Mouse (Mus musculus): Measurements from ENCODE around the gene Rab5if. TPM values are rescaled to one million over a fixed set of nuclear protein-coding genes. Genes with fewer than 3 reads are reported as not detected.
A peak's percentile ranks its signal among the peaks of the same experiment; 100 is the strongest.
"Not testable (repeated sequence)": the region's sequence is repeated elsewhere in the genome, so short reads cannot be mapped to it uniquely, and the experiment has no call there.

Gene Rab5if
- polyA plus RNA-seq, 1 experiment from 2014 or later, result 131 TPM

DNA sequence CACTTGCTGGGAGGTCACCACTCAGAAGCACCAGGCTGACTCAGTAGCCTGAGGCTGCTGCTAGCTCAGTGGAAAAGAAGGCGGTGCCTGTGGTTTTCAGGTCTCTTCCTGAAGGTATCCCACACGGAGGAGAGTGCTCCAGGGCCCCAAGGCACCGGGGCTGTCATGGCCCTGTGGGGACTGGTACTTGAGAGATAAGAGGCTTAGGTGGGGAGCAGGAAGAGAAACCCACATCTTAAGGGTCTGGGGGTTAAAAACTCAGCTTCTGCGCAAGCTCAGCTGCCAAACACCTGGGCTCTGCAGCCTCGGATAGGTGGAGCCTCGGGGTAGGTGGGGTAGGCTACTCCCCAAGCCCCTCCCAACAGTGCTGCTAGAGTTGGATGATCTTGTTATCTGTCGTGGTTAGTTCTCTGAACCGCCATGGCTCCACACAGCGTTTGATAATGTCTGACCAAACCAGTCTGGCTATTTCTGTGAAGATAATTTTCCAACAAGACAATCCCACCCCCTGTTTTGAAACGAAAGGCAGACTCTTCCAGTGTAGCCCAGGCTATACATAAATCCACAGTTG, 19.6 kb downstream of the Rab5if start:
- H3K9me3 ChIP-seq (ENCODE audit: control insufficient read depth, low read length), result no peaks in the 10 kb centered on the region
- no peaks in the 10 kb centered on the region for H3K4me1 ChIP-seq (replicated peaks; ENCODE audit: control insufficient read depth, insufficient read depth, low read length)
- H3K27me3 ChIP-seq (replicated peaks; ENCODE audit: control insufficient read depth, insufficient read depth, low read length), result no peaks in the 10 kb centered on the region
- ATAC-seq, result no peak
- 51% methylated on average over 10 of the region's 10 CpGs for WGBS
- H3K9ac ChIP-seq (replicated peaks; ENCODE audit: low read depth, low read length), result no peak overlapping the region
- no peak overlapping the region for H3K27ac ChIP-seq (ENCODE audit: low read length)
- H3K4me3 ChIP-seq (replicated peaks; ENCODE audit: low read length), result no peak overlapping the region
- no peak overlapping the region for H3K4me2 ChIP-seq (ENCODE audit: low read length)
- no peaks in the 10 kb centered on the region for H3K36me3 ChIP-seq (ENCODE audit: control insufficient read depth, insufficient read depth)

DNA sequence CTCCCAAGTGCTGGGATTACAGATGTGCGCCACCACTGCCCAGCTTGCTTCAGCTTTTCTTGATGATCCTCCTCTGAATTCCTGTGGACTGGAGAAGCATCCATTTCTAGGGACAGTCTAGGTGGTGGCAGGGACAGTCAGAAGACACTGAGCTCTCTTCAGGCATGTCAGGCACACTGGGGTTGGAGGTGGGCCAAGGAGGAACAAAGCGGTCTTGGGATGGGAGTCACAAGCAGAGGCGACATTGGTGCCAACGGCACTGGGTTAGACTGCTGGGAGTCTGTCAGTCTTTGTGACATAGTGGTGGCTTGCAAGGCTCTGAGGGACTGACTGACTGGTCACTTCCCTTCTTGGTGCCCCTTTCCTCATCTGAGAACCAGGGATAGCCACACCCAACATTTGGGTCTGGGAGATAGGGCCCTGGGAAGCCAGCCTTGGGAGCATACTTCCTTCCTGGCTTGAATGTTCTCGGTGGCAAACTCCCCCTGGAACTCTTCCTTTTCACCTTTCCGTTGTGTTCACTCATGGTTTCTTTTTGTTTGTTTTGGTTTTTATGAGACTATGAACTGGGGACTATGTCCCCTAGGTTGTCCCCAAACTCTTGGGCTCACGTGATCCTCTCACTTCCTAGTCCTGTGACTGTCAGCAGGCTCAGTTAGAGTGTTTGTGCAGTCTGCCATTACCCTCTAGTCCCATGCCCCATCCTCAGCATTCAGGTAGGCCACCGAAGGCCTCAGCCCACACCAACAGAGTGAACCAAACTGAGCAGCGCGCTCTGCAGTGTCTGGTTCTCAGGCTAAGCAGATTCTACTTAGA, 21.7 kb downstream of the Rab5if start:
- H3K4me3 ChIP-seq (replicated peaks; ENCODE audit: low read length), result no peak overlapping the region
- no peaks in the 10 kb centered on the region for H3K9me3 ChIP-seq (ENCODE audit: control insufficient read depth, low read length)
- H3K4me2 ChIP-seq (ENCODE audit: low read length), result no peak overlapping the region
- no peaks in the 10 kb centered on the region for H3K36me3 ChIP-seq (ENCODE audit: control insufficient read depth, insufficient read depth)
- no peak overlapping the region for H3K27ac ChIP-seq (ENCODE audit: low read length)
- H3K4me1 ChIP-seq (replicated peaks; ENCODE audit: control insufficient read depth, insufficient read depth, low read length), result no peaks in the 10 kb centered on the region
- 86% methylated on average over 10 of the region's 10 CpGs for WGBS
- ATAC-seq, result no peak
- no peaks in the 10 kb centered on the region for H3K27me3 ChIP-seq (replicated peaks; ENCODE audit: control insufficient read depth, insufficient read depth, low read length)
- H3K9ac ChIP-seq (replicated peaks; ENCODE audit: low read depth, low read length), result no peak overlapping the region

DNA sequence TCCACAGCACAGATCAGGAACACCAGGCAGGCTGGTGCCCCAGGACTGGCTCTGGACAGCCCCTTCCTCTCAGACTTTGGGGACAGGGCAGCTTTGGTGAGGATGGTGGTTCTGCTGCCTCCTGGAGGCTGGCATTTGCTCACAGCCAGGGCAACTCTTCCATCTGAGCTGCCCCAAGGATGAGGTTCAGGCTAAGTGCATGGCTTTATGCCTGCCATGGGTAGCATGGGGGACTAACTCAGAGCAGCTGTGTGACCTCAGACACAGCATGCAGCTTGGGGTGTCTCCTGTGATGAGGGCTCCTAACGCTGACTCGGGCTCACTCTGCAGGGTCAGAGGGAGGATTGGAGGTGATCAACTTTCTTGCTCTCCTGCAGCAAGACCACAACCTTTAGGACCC, 22.7 kb downstream of the Rab5if start:
- 88% methylated on average over 2 of the region's 2 CpGs for WGBS
- not testable (repeated sequence) for H3K4me1 ChIP-seq (replicated peaks; ENCODE audit: control insufficient read depth, insufficient read depth, low read length); ATAC-seq; H3K4me3 ChIP-seq (replicated peaks; ENCODE audit: low read length); H3K4me2 ChIP-seq (ENCODE audit: low read length); H3K9me3 ChIP-seq (ENCODE audit: control insufficient read depth, low read length); H3K27me3 ChIP-seq (replicated peaks; ENCODE audit: control insufficient read depth, insufficient read depth, low read length); H3K36me3 ChIP-seq (ENCODE audit: control insufficient read depth, insufficient read depth); H3K27ac ChIP-seq (ENCODE audit: low read length); H3K9ac ChIP-seq (replicated peaks; ENCODE audit: low read depth, low read length)

DNA sequence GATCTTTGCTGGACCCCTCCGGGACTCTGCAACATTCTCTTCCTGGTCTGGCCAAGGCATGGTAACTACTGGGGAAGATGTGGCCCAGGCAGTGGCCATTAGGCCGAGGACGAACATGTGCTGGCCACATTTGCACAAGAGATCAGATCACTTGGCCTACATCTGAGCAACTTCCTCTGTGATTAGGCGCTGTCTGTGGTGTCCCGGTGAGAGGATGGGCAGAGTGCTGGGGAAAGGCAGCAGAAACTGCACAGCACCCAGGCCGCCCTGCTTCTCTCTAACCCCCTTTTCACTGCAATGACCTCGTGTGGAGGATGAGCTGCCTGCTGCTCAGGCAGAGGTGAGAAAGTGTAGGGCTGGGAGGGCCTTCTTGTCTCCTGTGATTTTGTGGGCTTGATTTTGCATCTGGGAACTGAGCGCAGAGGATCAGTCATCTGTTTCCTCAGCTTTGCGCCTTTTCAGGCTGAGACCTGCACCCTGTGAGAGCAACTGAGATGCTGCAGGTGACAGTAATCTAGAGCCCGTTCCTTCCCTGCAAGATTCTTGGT, 23.2 kb downstream of the Rab5if start:
- WGBS, result 85% methylated on average over 10 of the region's 10 CpGs
- Histone ChIP-seq H3K9me3 (ENCODE audit: control insufficient read depth, low read length) (no peaks in the 10 kb centered on the region), H3K36me3 (ENCODE audit: control insufficient read depth, insufficient read depth) (no peaks in the 10 kb centered on the region), H3K4me1 (replicated peaks; ENCODE audit: control insufficient read depth, insufficient read depth, low read length) (no peaks in the 10 kb centered on the region), H3K9ac (replicated peaks; ENCODE audit: low read depth, low read length) (no peak overlapping the region), H3K4me3 (replicated peaks; ENCODE audit: low read length) (no peak overlapping the region), H3K27me3 (replicated peaks; ENCODE audit: control insufficient read depth, insufficient read depth, low read length) (no peaks in the 10 kb centered on the region), H3K27ac (ENCODE audit: low read length) (no peak overlapping the region), H3K4me2 (ENCODE audit: low read length) (no peak overlapping the region)
- no peak for ATAC-seq

DNA sequence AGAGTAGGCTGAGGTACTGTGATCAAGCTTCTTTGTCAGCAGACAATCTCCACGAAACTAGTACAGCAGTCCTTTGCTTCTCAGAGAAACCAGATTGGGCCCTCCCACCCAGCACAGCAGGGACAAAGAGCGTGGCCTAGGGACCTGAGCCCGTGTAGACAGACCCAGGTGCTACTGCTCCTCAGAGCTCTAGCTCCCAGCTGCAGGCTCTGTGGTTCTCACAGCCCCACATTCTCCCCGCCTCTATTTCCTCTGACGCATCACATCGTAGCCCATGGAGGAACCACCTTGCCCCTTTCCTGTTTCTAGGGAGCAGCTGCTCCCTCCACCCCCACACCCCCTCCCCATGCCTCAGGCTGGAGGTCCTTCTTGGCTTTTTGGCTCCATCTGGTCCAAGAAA, 24.1 kb downstream of the Rab5if start, which contains the start of gene Sla2:
Gene Sla2, minus strand, starts transcription at position 176 of the 400 bp plus-strand sequence.
- no peak within 1 kb of the TSS for H3K4me2 ChIP-seq (ENCODE audit: low read length)
- no peak within 1 kb of the TSS for H3K4me3 ChIP-seq (replicated peaks; ENCODE audit: low read length)
- H3K4me1 ChIP-seq (replicated peaks; ENCODE audit: control insufficient read depth, insufficient read depth, low read length), result no peaks in the 10 kb centered on the region
- WGBS, result 80% methylated on average over 6 of the region's 6 CpGs
- H3K9me3 ChIP-seq (ENCODE audit: control insufficient read depth, low read length), result no peaks in the 10 kb centered on the region
- no peak within 1 kb of the TSS for H3K27ac ChIP-seq (ENCODE audit: low read length)
- no peak within 1 kb of the TSS for H3K9ac ChIP-seq (replicated peaks; ENCODE audit: low read depth, low read length)
- no peak for ATAC-seq
- H3K27me3 ChIP-seq (replicated peaks; ENCODE audit: control insufficient read depth, insufficient read depth, low read length), result no peaks in the 10 kb centered on the region
- H3K36me3 ChIP-seq (ENCODE audit: control insufficient read depth, insufficient read depth), result no peaks in the 10 kb centered on the region

DNA sequence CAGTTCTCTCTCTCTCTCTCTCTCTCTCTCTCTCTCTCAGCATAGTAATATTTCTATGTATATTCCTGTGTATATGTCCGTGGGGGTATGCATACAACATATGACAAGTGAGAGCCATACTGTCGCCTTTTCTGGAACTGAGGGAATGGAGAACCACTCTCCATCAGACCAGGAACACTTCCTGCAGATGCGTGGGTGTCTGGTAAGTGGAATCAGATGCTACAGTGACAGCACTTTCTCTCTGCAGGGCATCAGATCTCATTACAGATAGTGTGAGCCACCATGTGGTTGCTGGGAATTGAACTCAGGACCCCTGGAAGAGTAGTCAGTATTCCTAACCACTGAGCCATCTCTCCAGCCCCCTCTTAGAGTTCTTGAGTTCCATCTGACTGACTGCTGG, 25.6 kb downstream of the Rab5if start:
- no peak for ATAC-seq
- 77% methylated on average over 3 of the region's 3 CpGs for WGBS
- Histone ChIP-seq H3K27me3 (replicated peaks; ENCODE audit: control insufficient read depth, insufficient read depth, low read length) (no peaks in the 10 kb centered on the region), H3K9ac (replicated peaks; ENCODE audit: low read depth, low read length) (no peak overlapping the region), H3K4me3 (replicated peaks; ENCODE audit: low read length) (no peak overlapping the region), H3K36me3 (ENCODE audit: control insufficient read depth, insufficient read depth) (no peaks in the 10 kb centered on the region), H3K4me2 (ENCODE audit: low read length) (no peak overlapping the region), H3K4me1 (replicated peaks; ENCODE audit: control insufficient read depth, insufficient read depth, low read length) (peaks cover 3% of the 10 kb centered on the region; the same call in 1 of the 2 replicates), H3K27ac (ENCODE audit: low read length) (no peak overlapping the region), H3K9me3 (ENCODE audit: control insufficient read depth, low read length) (no peaks in the 10 kb centered on the region)

DNA sequence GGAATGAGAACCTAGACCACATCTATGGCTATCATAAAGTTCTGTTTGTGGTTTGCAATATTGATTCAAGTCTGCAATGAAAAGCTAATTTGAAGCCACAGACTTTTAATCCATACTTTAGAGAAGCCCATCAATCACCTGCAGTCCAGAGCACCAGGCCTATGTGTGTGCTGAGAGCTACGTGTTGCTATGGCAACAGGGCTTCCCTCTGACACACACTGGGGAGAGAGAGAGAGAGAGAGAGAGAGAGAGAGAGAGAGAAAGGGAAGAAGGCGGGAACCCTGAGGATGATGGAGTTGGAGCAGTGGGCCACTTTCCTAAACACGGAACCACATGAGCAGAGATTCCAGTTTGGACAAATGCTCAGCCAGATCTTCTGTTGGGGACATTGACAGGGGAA, 29.3 kb downstream of the Rab5if start:
- no peak overlapping the region for H3K4me2 ChIP-seq (ENCODE audit: low read length)
- 35% methylated on average over 3 of the region's 3 CpGs for WGBS
- H3K36me3 ChIP-seq (ENCODE audit: control insufficient read depth, insufficient read depth), result no peaks in the 10 kb centered on the region
- no peak overlapping the region for H3K4me3 ChIP-seq (replicated peaks; ENCODE audit: low read length)
- H3K9me3 ChIP-seq (ENCODE audit: control insufficient read depth, low read length), result no peaks in the 10 kb centered on the region
- peaks cover 3% of the 10 kb centered on the region; the same call in 1 of the 2 replicates for H3K4me1 ChIP-seq (replicated peaks; ENCODE audit: control insufficient read depth, insufficient read depth, low read length)
- ATAC-seq, result 0 out of 2 replicates have a peak, but pooled peaks have one; percentile 49
- no peak overlapping the region for H3K27ac ChIP-seq (ENCODE audit: low read length)
- no peaks in the 10 kb centered on the region for H3K27me3 ChIP-seq (replicated peaks; ENCODE audit: control insufficient read depth, insufficient read depth, low read length)
- no peak overlapping the region for H3K9ac ChIP-seq (replicated peaks; ENCODE audit: low read depth, low read length)

DNA sequence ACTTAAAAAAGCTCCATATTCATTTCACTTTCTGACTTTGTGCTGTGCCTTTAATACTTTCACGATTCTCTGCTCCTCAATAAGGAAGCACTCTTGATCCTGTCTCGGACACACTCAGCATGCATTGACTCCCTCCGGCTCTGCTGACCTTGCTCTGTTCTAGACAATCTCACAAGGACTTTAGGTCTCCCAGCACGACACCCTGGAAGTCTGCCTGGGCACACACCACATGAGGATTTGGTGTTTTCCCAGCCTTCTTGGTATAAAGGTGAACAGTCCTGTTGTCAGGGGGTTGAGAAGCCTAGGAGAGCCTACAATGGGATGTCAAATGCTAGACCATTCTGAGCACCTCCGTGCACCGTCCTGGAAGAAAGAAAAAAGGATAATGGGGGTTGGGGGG, 29.9 kb downstream of the Rab5if start:
- H3K4me3 ChIP-seq (replicated peaks; ENCODE audit: low read length), result no peak overlapping the region
- H3K27ac ChIP-seq (ENCODE audit: low read length), result no peak overlapping the region
- WGBS, result 72% methylated on average over 6 of the region's 6 CpGs
- no peaks in the 10 kb centered on the region for H3K36me3 ChIP-seq (ENCODE audit: control insufficient read depth, insufficient read depth)
- H3K4me2 ChIP-seq (ENCODE audit: low read length), result no peak overlapping the region
- no peaks in the 10 kb centered on the region for H3K9me3 ChIP-seq (ENCODE audit: control insufficient read depth, low read length)
- H3K9ac ChIP-seq (replicated peaks; ENCODE audit: low read depth, low read length), result no peak overlapping the region
- peaks cover 3% of the 10 kb centered on the region; the same call in 1 of the 2 replicates for H3K4me1 ChIP-seq (replicated peaks; ENCODE audit: control insufficient read depth, insufficient read depth, low read length)
- no peaks in the 10 kb centered on the region for H3K27me3 ChIP-seq (replicated peaks; ENCODE audit: control insufficient read depth, insufficient read depth, low read length)
- no peak for ATAC-seq

DNA sequence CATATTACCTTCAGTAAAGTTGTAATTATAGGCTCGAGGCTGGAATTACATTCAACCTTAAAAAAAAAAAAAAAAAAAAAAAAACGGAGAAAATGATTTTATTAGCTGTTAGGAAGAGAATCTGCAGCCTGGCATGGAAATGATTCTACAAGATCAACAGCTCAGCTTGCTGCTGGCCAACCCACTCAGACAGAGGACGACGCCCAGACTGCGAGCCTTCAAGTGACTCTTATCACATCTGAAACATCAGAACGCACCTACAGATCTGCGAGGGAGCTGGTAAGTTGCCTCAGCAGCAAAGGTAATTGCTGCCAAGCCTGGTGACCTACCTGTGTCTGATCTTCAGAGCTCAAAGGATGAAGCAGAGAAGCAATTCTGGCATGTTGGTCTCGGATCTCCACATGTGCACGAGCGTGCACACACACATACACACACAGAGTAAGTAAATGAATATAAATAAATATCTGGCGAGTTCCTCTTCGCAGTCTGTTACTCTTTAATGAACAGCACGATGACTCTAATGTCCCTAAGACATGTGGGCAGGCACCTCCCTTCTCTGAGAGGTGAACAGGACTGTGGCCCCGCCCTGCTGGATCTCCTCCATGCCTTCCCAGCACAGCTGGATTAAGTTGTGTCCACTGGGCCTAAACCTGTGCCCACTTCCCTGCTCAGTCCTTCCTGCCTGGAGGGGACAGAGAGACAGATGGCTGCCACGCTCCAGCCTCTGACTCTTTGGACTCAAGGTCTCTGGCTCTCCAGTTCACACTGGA, 31.8 kb downstream of the Rab5if start:
- WGBS, result 85% methylated on average over 15 of the region's 15 CpGs
- Histone ChIP-seq H3K27ac (ENCODE audit: low read length) (no peak overlapping the region), H3K9ac (replicated peaks; ENCODE audit: low read depth, low read length) (no peak overlapping the region), H3K9me3 (ENCODE audit: control insufficient read depth, low read length) (no peaks in the 10 kb centered on the region), H3K4me1 (replicated peaks; ENCODE audit: control insufficient read depth, insufficient read depth, low read length) (peaks cover 3% of the 10 kb centered on the region; the same call in 1 of the 2 replicates), H3K27me3 (replicated peaks; ENCODE audit: control insufficient read depth, insufficient read depth, low read length) (no peaks in the 10 kb centered on the region), H3K36me3 (ENCODE audit: control insufficient read depth, insufficient read depth) (no peaks in the 10 kb centered on the region), H3K4me3 (replicated peaks; ENCODE audit: low read length) (no peak overlapping the region), H3K4me2 (ENCODE audit: low read length) (no peak overlapping the region)
- ATAC-seq, result no peak

Measured in forebrain, embryonic 16.5 days (tissue).